Mouse (Mus musculus) forebrain, embryonic 11.5 days (tissue): ENCODE data around the gene Cpeb3. TPM values are rescaled to one million over a fixed set of nuclear protein-coding genes. Genes with fewer than 3 reads are reported as not detected.

Experiments
- ATAC-seq: fragments of 200-750 bp; cut with Nextera tagmentation; replicated peaks from 2 replicates; pipeline ENCODE4 v1.8.0; 2017; ENCODE audit warnings: moderate TSS enrichment; ENCODE audit not compliant: low FRiP score
- DNase-seq: peaks from one replicate; pipeline ENCODE4 v3.0.0-alpha.2; 2017; ENCODE audit warnings: low spot score
- H3K27ac ChIP-seq: fragments of 300-500 bp; sonication (generic); 2 replicates; pipeline ENCODE4 v1.5.1; 2014; ENCODE audit warnings: low read depth, low read length
- H3K27me3 ChIP-seq: fragments of 300-500 bp; sonication (generic); 2 replicates; pipeline ENCODE4 v1.6.1; 2014; ENCODE audit warnings: mild to moderate bottlenecking, low read length, mixed read lengths; ENCODE audit not compliant: control insufficient read depth, insufficient read depth
- H3K36me3 ChIP-seq: fragments of 300-500 bp; sonication (generic); 2 replicates; pipeline ENCODE4 v1.6.1; 2014; ENCODE audit warnings: mild to moderate bottlenecking, low read length, moderate library complexity, mixed read lengths; ENCODE audit not compliant: control insufficient read depth, insufficient read depth
- H3K4me1 ChIP-seq: fragments of 300-500 bp; sonication (generic); replicated peaks from 2 replicates; pipeline ENCODE4 v1.6.1; 2014; ENCODE audit warnings: low read length, mixed read lengths; ENCODE audit not compliant: control insufficient read depth, insufficient read depth
- H3K4me2 ChIP-seq: fragments of 300-500 bp; sonication (generic); 2 replicates; pipeline ENCODE4 v1.6.1; 2014; ENCODE audit warnings: low read depth, mild to moderate bottlenecking, low read length, moderate library complexity, mixed read lengths; ENCODE audit not compliant: severe bottlenecking
- H3K4me3 ChIP-seq: fragments of 300-500 bp; sonication (generic); 2 replicates; pipeline ENCODE4 v1.5.1; 2014; ENCODE audit warnings: low read depth, low read length
- H3K9ac ChIP-seq: fragments of 300-500 bp; sonication (generic); 2 replicates; pipeline ENCODE4 v1.6.1; 2014; ENCODE audit warnings: low read length
- H3K9me3 ChIP-seq: fragments of 300-500 bp; sonication (generic); 2 replicates; pipeline ENCODE4 v1.6.1; 2016; ENCODE audit warnings: low read length, mixed read lengths; ENCODE audit not compliant: control insufficient read depth
- WGBS: fragments of 180-500 bp; shearing (Covaris S2); extraction: QIAGEN DNeasy Blood & Tissue Kit; methylation state at CpG from one replicate; pipeline ENCODE4 v1.1.7; 2014; 5-methylcytosine and 5-hydroxymethylcytosine counted together
- polyA plus RNA-seq: library from polyadenylated mRNA; unstranded; fragments of >200 nt; fragmentation: Nextera tagmentation; extraction: Ambion mirVana; gene quantifications from 2 replicates; pipeline ENCODE4 v1.2.1, GENCODE M21; 2014

Cpeb3 gene
- polyA plus RNA-seq, 1 experiment from 2014 or later, result 2.4 TPM

GRCm38 (mm10) chr19:37124961-37125360, 83.4 kb downstream of the Cpeb3 start:
- Histone ChIP-seq H3K4me1 (no peaks in the 10 kb centered on the region), H3K4me2 (no peak overlapping the region), H3K36me3 (no peaks in the 10 kb centered on the region), H3K4me3 (no peak overlapping the region), H3K27ac (no peak overlapping the region), H3K27me3 (no peaks in the 10 kb centered on the region), H3K9me3 (no peaks in the 10 kb centered on the region), H3K9ac (no peak overlapping the region)
- no peak for DNase-seq
- ATAC-seq, result no peak

GRCm38 (mm10) chr19:37119281-37119680, 89.1 kb downstream of the Cpeb3 start:
- Histone ChIP-seq H3K4me3 (no peak overlapping the region), H3K27me3 (no peaks in the 10 kb centered on the region), H3K4me1 (no peaks in the 10 kb centered on the region), H3K27ac (no peak overlapping the region), H3K4me2 (no peak overlapping the region), H3K9ac (no peak overlapping the region), H3K36me3 (no peaks in the 10 kb centered on the region), H3K9me3 (no peaks in the 10 kb centered on the region)
- no peak for DNase-seq
- 75% methylated on average over 2 of the region's 2 CpGs for whole genome bisulfite sequencing
- no peak for ATAC-seq

GRCm38 (mm10) chr19:37115824-37116223, 92.6 kb downstream of the Cpeb3 start:
- H3K4me2 ChIP-seq, result no peak overlapping the region
- 92% methylated on average over 1 of the region's 1 CpGs for WGBS
- ATAC-seq, result no peak

GRCm38 (mm10) chr19:37115374-37115773, 93.0 kb downstream of the Cpeb3 start:
- WGBS, result 83% methylated on average over 8 of the region's 8 CpGs

More at GRCm38 (mm10) chr19:37115824-37116223, 92.6 kb downstream of the Cpeb3 start:
- Histone ChIP-seq H3K36me3 (no peaks in the 10 kb centered on the region), H3K4me1 (no peaks in the 10 kb centered on the region), H3K9me3 (no peaks in the 10 kb centered on the region), H3K27ac (no peak overlapping the region), H3K9ac (no peak overlapping the region), H3K4me3 (no peak overlapping the region), H3K27me3 (no peaks in the 10 kb centered on the region)
- no peak for DNase-seq

GRCm38 (mm10) chr19:37111831-37112230, 96.6 kb downstream of the Cpeb3 start:
- DNase-seq, result no peak
- whole genome bisulfite sequencing, result 90% methylated on average over 6 of the region's 6 CpGs

More at GRCm38 (mm10) chr19:37115374-37115773, 93.0 kb downstream of the Cpeb3 start:
- Histone ChIP-seq H3K36me3 (no peaks in the 10 kb centered on the region), H3K4me3 (no peak overlapping the region), H3K9me3 (no peaks in the 10 kb centered on the region), H3K27ac (no peak overlapping the region), H3K27me3 (no peaks in the 10 kb centered on the region), H3K9ac (no peak overlapping the region), H3K4me2 (no peak overlapping the region), H3K4me1 (no peaks in the 10 kb centered on the region)
- ATAC-seq (no peak), DNase-seq (no peak)

GRCm38 (mm10) chr19:37110494-37110893, 97.9 kb downstream of the Cpeb3 start:
- Histone ChIP-seq H3K4me2 (no peak overlapping the region), H3K4me1 (no peaks in the 10 kb centered on the region), H3K27me3 (no peaks in the 10 kb centered on the region), H3K4me3 (no peak overlapping the region), H3K9me3 (no peaks in the 10 kb centered on the region), H3K9ac (no peak overlapping the region), H3K27ac (no peak overlapping the region), H3K36me3 (no peaks in the 10 kb centered on the region)
- DNase-seq (no peak), ATAC-seq (no peak)
- WGBS, result 77% methylated on average over 1 of the region's 1 CpGs

More at GRCm38 (mm10) chr19:37111831-37112230, 96.6 kb downstream of the Cpeb3 start:
- Histone ChIP-seq H3K4me3 (no peak overlapping the region), H3K4me1 (no peaks in the 10 kb centered on the region), H3K4me2 (no peak overlapping the region), H3K9ac (no peak overlapping the region), H3K27ac (no peak overlapping the region), H3K9me3 (no peaks in the 10 kb centered on the region), H3K36me3 (no peaks in the 10 kb centered on the region), H3K27me3 (no peaks in the 10 kb centered on the region)
- no peak for ATAC-seq

GRCm38 (mm10) chr19:37109853-37110252, 98.5 kb downstream of the Cpeb3 start:
- Histone ChIP-seq H3K27ac (no peak overlapping the region), H3K9ac (no peak overlapping the region), H3K4me3 (no peak overlapping the region), H3K27me3 (no peaks in the 10 kb centered on the region), H3K36me3 (no peaks in the 10 kb centered on the region), H3K4me2 (no peak overlapping the region), H3K4me1 (no peaks in the 10 kb centered on the region), H3K9me3 (no peaks in the 10 kb centered on the region)
- DNase-seq (no peak), ATAC-seq (no peak)
- WGBS, result 83% methylated on average over 4 of the region's 4 CpGs

- Histone ChIP-seq H3K36me3 (no peaks in the 10 kb centered on the region), H3K9ac (no peak overlapping the region), H3K4me2 (no peak overlapping the region), H3K27me3 (no peaks in the 10 kb centered on the region), H3K4me1 (no peaks in the 10 kb centered on the region), H3K9me3 (no peaks in the 10 kb centered on the region), H3K4me3 (no peak overlapping the region), H3K27ac (no peak overlapping the region)
- DNase-seq (no peak), ATAC-seq (no peak)
- 81% methylated on average over 2 of the region's 2 CpGs for WGBS
Observed at GRCm38 (mm10) chr19:37100689-37101088, 107.7 kb downstream of the Cpeb3 start.

GRCm38 (mm10) chr19:37095666-37096330, 112.6 kb downstream of the Cpeb3 start:
- no peak for ATAC-seq
- DNase-seq, result no peak
- Histone ChIP-seq H3K4me1 (peaks cover 1% of the 10 kb centered on the region; the same call in 1 of the 2 replicates), H3K4me2 (no peak overlapping the region), H3K9me3 (no peaks in the 10 kb centered on the region), H3K36me3 (no peaks in the 10 kb centered on the region), H3K9ac (no peak overlapping the region), H3K27ac (no peak overlapping the region), H3K27me3 (no peaks in the 10 kb centered on the region), H3K4me3 (no peak overlapping the region)
- 83% methylated on average over 4 of the region's 4 CpGs for WGBS
